Mouse (Mus musculus) kidney, postnatal 0 days (tissue): Measurements from ENCODE around the gene Trit1. TPM values are rescaled to one million over a fixed set of nuclear protein-coding genes. Genes with fewer than 3 reads are reported as not detected.

ENCODE experiments used
- ATAC-seq: fragments of 200-750 bp; cut with Nextera tagmentation; replicated peaks from 2 replicates; pipeline ENCODE4 v1.8.0; 2017; ENCODE audit warnings: low read depth, moderate number of reproducible peaks, moderate TSS enrichment, moderate library complexity; ENCODE audit not compliant: low FRiP score
- DNase-seq: peaks from one replicate; pipeline ENCODE4 v3.0.0-alpha.2; 2016; ENCODE audit warnings: low spot score
- H3K27ac ChIP-seq: fragments of 300-500 bp; sonication (generic); 2 replicates; pipeline ENCODE4 v1.5.1; 2014; ENCODE audit warnings: mild to moderate bottlenecking
- H3K27me3 ChIP-seq: fragments of 300-500 bp; sonication (generic); 2 replicates; pipeline ENCODE4 v1.6.1; 2014; ENCODE audit warnings: low read length, mixed read lengths; ENCODE audit not compliant: insufficient read depth
- H3K36me3 ChIP-seq: fragments of 300-500 bp; sonication (generic); 2 replicates; pipeline ENCODE4 v1.6.1; 2014; ENCODE audit warnings: low read length, mixed read lengths; ENCODE audit not compliant: insufficient read depth
- H3K4me1 ChIP-seq: fragments of 300-500 bp; sonication (generic); replicated peaks from 2 replicates; pipeline ENCODE4 v1.6.1; 2014; ENCODE audit warnings: antibody characterized with exemption, low read length, mixed read lengths; ENCODE audit not compliant: insufficient read depth
- H3K4me2 ChIP-seq: fragments of 300-500 bp; sonication (generic); 2 replicates; pipeline ENCODE4 v1.6.1; 2014; ENCODE audit warnings: mild to moderate bottlenecking, low read length, moderate library complexity, mixed read lengths
- H3K4me3 ChIP-seq: fragments of 300-500 bp; sonication (generic); replicated peaks from 2 replicates; pipeline ENCODE4 v1.5.1; 2014; ENCODE audit warnings: low read depth, low read length
- H3K9ac ChIP-seq: fragments of 300-500 bp; sonication (generic); 2 replicates; pipeline ENCODE4 v1.6.1; 2014; ENCODE audit warnings: low read depth, low read length
- H3K9me3 ChIP-seq: fragments of 300-500 bp; sonication (generic); replicated peaks from 2 replicates; pipeline ENCODE4 v1.6.1; 2016; ENCODE audit warnings: low read length, inconsistent platforms, mixed read lengths
- CTCF ChIP-seq: IDR thresholded peaks from 2 replicates; pipeline ENCODE4 v1.5.1; 2016; ENCODE audit warnings: antibody characterized with exemption, low read depth, mild to moderate bottlenecking, moderate library complexity
- WGBS: fragments of 180-500 bp; shearing (Covaris S2); extraction: QIAGEN DNeasy Blood & Tissue Kit; methylation state at CpG from one replicate; pipeline ENCODE4 v1.1.7; 2014; 5-methylcytosine and 5-hydroxymethylcytosine counted together
- polyA plus RNA-seq: library from polyadenylated mRNA; unstranded; fragments of >200 nt; fragmentation: Nextera tagmentation; extraction: Ambion mirVana; gene quantifications from 2 replicates; pipeline ENCODE4 v1.2.1, GENCODE M21; 2015

Trit1 gene
- polyA plus RNA-seq, 1 experiment from 2014 or later, result 15.7 TPM

DNA sequence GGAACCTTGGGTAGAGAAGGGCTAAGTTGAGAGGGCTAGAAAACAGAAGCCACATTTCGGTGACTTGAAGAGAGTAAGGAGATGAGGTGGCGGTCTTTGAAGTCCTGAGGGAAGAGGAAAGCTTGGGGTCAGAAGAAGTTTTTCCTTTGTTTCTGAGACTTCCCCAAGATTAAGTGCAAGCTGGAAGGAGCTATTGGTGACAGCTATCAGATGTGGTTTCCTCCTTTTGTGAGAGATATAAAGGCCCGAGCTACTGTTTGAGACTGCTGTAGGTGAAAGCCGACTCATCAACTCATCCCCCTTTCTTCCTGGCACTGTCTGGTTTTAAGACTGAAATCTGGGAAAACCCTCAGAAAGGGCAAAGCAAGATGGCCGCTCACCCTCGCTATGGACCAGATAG, 52.2 kb downstream of the Trit1 start:
- no peaks in the 10 kb centered on the region for H3K9me3 ChIP-seq

DNA sequence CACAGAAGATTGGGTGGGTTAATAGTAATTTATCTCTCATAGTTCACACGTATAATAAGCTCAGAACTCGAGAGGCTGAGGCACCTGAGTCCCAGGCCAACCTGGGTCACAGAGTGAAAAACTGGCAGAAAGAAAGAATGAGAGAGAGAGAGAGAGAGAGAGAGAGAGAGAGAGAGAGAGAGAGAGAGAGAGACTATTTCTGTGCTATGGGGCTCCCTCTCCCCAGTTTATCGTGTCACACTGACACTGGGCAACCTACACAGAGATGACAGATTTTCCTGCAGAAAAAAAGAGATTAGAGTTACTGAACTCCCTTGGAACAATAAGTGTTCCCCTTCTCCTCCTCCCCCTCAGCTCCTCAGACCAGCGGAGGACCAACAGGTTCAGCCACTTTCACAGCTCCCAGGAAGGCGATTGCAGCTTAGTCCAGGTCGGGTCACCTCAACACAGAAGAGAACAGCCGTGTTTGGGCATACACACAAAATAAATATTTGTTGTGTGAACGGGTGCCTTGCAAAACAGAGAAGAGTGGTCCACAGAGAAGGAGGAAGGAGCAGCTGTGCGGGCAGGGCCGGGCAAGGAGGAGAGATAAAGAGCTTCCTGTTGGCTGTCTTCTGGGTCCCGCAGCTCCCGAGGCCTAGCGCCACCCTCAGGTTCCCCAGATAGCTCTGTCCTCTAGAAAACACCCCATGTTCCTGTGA, 55.0 kb downstream of the Trit1 start:
- H3K36me3 ChIP-seq, result no peaks in the 10 kb centered on the region
- whole genome bisulfite sequencing, result 6% methylated on average over 13 of the region's 13 CpGs
- TF ChIP-seq CTCF, result peak; percentile 58
- ATAC-seq (no peak; the same call in 1 of the 2 replicates), DNase-seq (peak; percentile 65)
- no peak overlapping the region for H3K4me3 ChIP-seq
- H3K27me3 ChIP-seq, result no peaks in the 10 kb centered on the region
- H3K4me1 ChIP-seq, result no peaks in the 10 kb centered on the region
- H3K9me3 ChIP-seq, result no peaks in the 10 kb centered on the region
- H3K27ac ChIP-seq, result peak overlapping the region; percentile 25; the same call in 1 of the 2 replicates
- peak overlapping the region; percentile 37; the same call in 1 of the 2 replicates for H3K4me2 ChIP-seq
- H3K9ac ChIP-seq, result no peak overlapping the region

More for the DNA sequence above, 52.2 kb downstream of the Trit1 start:
- Histone ChIP-seq H3K4me1 (no peaks in the 10 kb centered on the region), H3K27me3 (no peaks in the 10 kb centered on the region), H3K36me3 (no peaks in the 10 kb centered on the region), H3K4me2 (no peak overlapping the region), H3K4me3 (no peak overlapping the region), H3K27ac (no peak overlapping the region), H3K9ac (no peak overlapping the region)
- no peak for DNase-seq
- 81% methylated on average over 6 of the region's 6 CpGs for WGBS
- no peak for ATAC-seq
- no peak for TF ChIP-seq CTCF

DNA sequence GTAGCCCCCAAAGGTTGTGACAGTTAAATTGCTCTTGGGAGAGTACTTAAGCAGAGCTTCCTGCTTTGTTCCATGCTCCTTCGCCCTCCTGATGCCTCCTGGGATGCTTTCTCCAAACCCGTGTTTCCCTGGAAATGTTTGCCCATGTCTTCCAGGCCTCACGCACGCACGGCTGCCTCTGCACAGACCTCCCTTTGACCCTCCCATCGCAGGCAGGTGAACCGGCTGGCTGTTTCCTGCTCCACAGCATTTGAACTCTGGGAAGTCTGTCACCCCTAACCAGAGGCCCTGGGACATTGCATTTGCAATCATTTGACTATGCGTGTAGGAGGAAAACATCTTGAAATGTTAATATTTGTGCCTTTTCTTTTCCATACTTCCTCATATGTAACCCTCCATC, 60.5 kb downstream of the Trit1 start:
- no peaks in the 10 kb centered on the region for H3K27me3 ChIP-seq
- H3K4me3 ChIP-seq, result no peak overlapping the region
- no peaks in the 10 kb centered on the region for H3K9me3 ChIP-seq
- H3K9ac ChIP-seq, result no peak overlapping the region
- H3K36me3 ChIP-seq, result no peaks in the 10 kb centered on the region
- DNase-seq, result peak; percentile 53
- H3K27ac ChIP-seq, result peak overlapping the region; percentile 77
- 9% methylated on average over 8 of the region's 8 CpGs for WGBS
- no peaks in the 10 kb centered on the region for H3K4me1 ChIP-seq
- TF ChIP-seq CTCF, result no peak
- ATAC-seq, result peak; percentile 89
- H3K4me2 ChIP-seq, result no peak overlapping the region

DNA sequence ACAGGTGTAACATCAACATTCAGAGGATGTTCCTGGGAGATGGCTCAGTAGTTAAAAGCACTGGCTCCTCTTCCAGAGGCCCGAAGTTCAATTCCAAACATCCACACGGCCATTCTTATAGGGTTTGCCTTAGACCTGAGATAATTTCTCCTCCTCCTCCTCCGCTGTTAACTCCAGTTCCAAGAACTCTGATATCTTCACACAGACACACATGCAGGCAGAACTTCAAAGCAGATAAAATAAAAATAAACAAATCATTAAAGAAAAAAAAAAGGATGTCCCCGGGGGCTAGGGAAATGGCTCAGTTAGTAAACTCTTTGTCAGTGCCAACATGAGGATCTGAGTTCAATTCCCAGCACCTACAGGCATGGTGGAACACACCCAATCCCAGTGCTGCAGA, 61.8 kb downstream of the Trit1 start:
- ATAC-seq (no peak), DNase-seq (no peak)
- Histone ChIP-seq H3K9me3 (no peaks in the 10 kb centered on the region), H3K36me3 (no peaks in the 10 kb centered on the region), H3K9ac (no peak overlapping the region), H3K4me2 (no peak overlapping the region), H3K27ac (no peak overlapping the region), H3K4me3 (no peak overlapping the region), H3K4me1 (no peaks in the 10 kb centered on the region), H3K27me3 (no peaks in the 10 kb centered on the region)
- no peak for TF ChIP-seq CTCF
- WGBS, result 77% methylated on average over 4 of the region's 4 CpGs

DNA sequence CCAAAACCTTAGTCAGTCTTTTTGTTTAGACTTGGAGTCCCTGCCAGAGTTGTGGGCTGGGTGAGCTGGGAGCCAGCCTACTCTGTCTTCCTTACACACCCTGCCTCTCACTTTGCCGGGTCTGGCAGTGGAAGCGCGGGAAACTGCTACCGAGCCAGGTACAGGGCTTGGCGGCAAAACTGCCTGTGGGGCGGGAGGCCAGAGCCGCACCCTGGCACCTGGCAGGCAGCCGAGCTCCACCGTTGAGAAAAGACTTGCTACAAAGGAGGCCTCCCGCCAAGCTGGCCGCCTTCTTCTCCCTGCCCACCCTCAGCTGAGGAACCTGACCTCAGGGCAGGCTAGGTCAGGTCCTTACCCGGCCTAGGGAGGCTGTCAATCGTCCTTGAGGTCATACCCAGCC, 64.4 kb downstream of the Trit1 start:
- no peak overlapping the region for H3K4me3 ChIP-seq
- H3K9ac ChIP-seq, result no peak overlapping the region
- H3K27me3 ChIP-seq, result no peaks in the 10 kb centered on the region
- no peak overlapping the region for H3K27ac ChIP-seq
- DNase-seq (no peak), ATAC-seq (no peak)
- H3K4me1 ChIP-seq, result no peaks in the 10 kb centered on the region
- no peaks in the 10 kb centered on the region for H3K9me3 ChIP-seq
- H3K4me2 ChIP-seq, result no peak overlapping the region
- H3K36me3 ChIP-seq, result no peaks in the 10 kb centered on the region
- 41% methylated on average over 13 of the region's 13 CpGs for WGBS
- no peak for TF ChIP-seq CTCF

DNA sequence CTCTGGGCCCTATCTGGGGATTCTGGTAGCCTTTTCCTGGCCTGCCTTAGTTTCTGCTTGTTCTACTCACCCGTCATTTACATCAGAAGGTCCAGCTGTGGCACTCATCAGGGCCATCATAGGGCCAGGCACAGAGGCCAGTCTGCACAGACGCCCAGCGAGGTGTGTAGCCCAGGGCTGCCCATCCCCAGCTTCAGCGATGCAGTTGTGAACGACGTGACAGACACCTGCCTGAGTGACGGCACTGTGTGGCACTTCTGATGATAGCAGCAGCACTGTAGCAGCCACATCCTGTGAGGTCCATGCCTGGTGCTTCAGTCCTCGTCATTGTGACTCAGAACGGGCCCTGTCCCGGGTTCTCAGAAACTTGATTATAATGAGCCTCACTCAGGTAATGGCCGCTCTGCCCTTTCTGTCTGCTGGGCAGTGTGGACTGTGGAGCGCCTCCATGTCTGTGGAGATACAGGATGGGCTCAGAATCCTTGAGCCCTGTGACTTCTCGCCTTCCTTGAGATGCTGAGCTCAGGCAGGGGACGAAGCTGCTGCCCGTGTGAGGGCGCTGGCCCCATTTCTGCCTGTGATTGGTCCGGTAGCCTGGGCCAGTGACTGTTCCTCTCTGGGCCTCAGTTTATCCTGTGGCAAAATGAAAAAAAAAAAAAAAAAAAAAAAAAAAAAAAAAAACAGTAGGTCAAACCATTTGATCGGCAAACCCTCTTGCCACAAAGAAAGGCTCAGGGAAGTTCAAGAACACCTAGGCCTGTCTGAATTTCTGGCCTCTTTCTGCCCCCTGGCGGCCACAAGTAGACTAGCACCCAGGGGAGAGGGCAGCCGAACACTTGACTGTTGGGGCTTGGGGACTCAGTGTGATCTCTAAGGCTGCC, 66.1 kb downstream of the Trit1 start:
- H3K36me3 ChIP-seq, result no peaks in the 10 kb centered on the region
- no peak overlapping the region for H3K9ac ChIP-seq
- DNase-seq, result peak; percentile 81
- H3K4me3 ChIP-seq, result no peak overlapping the region
- peak; percentile 88 for TF ChIP-seq CTCF
- no peak for ATAC-seq
- H3K4me2 ChIP-seq, result no peak overlapping the region
- H3K27me3 ChIP-seq, result no peaks in the 10 kb centered on the region
- no peak overlapping the region for H3K27ac ChIP-seq
- no peaks in the 10 kb centered on the region for H3K4me1 ChIP-seq
- 76% methylated on average over 20 of the region's 20 CpGs for WGBS
- no peaks in the 10 kb centered on the region for H3K9me3 ChIP-seq
